Mouse (Mus musculus) G1E (cell line): ENCODE measurements around the gene Tnrc6c. TPM values are rescaled to one million over a fixed set of nuclear protein-coding genes. Genes with fewer than 3 reads are reported as not detected.

Experiments
- ATAC-seq: 2 replicates; pipeline ENCODE4 v1.8.0; 2016; ENCODE audit warnings: mild to moderate bottlenecking; ENCODE audit not compliant: insufficient number of reproducible peaks, poor library complexity, low FRiP score, severe bottlenecking; ENCODE audit errors: extremely low read depth
- DNase-seq: peaks from one replicate; pipeline ENCODE4 v3.0.0; 2012; ENCODE audit warnings: low spot score
- H3K27me3 ChIP-seq: 2 replicates; pipeline ENCODE4 v1.6.1; 2012; ENCODE audit warnings: mild to moderate bottlenecking, low read length, inconsistent platforms; ENCODE audit not compliant: insufficient read depth
- H3K36me3 ChIP-seq: replicated peaks from 2 replicates; pipeline ENCODE3; 2012; ENCODE audit warnings: mild to moderate bottlenecking, inconsistent platforms
- H3K4me1 ChIP-seq: 2 replicates; pipeline ENCODE4 v1.6.1; 2012; ENCODE audit warnings: low read depth, low read length, inconsistent platforms, mixed read lengths; ENCODE audit not compliant: insufficient read depth
- H3K4me3 ChIP-seq: 2 replicates; pipeline ENCODE4 v1.5.1; 2012; ENCODE audit warnings: low read depth, mild to moderate bottlenecking, inconsistent platforms, low read length, moderate library complexity, mixed read lengths
- H3K9me3 ChIP-seq: replicated peaks from 2 replicates; pipeline ENCODE4 v1.6.1; 2012; ENCODE audit warnings: inconsistent platforms
- CTCF ChIP-seq: IDR thresholded peaks from 2 replicates; pipeline ENCODE4 v1.5.1; 2012; ENCODE audit warnings: low read depth, low read length, inconsistent platforms, mixed read lengths
- GATA1 ChIP-seq: IDR thresholded peaks from 2 replicates; pipeline ENCODE4 v1.6.1; 2012; ENCODE audit warnings: borderline replicate concordance, low read length, inconsistent platforms, mixed read lengths
- GATA2 ChIP-seq: IDR thresholded peaks from 2 replicates; pipeline ENCODE4 v1.6.1; 2012; ENCODE audit warnings: low read depth, low read length, inconsistent platforms, borderline replicate concordance
- POLR2AphosphoS5 ChIP-seq: IDR thresholded peaks from 2 replicates; pipeline ENCODE4 v1.6.1; 2012; ENCODE audit warnings: low read depth, low read length, inconsistent platforms; ENCODE audit not compliant: insufficient replicate concordance
- TAL1 ChIP-seq: conservative IDR thresholded peaks from 2 replicates; pipeline ENCODE4 v1.6.1; 2012; ENCODE audit warnings: low read depth, low read length, inconsistent platforms, mixed read lengths
- polyA plus RNA-seq: library from polyadenylated mRNA; stranded (reverse); fragments of >175 nt; gene quantifications from 2 replicates; pipeline ENCODE4 v1.2.3, GENCODE M21; 2012
- total RNA-seq, 2 experiments: library from RNA; stranded (forward) in 1 of 2; stranded (reverse) in 1 of 2; fragments of 200-1000 nt in 1 of 2; fragments of >200 nt in 1 of 2; fragmentation: Nextera tagmentation in 1 of 2; gene quantifications; 2 replicates each; pipeline ENCODE4 v1.2.3; 2014 to 2017

Gene Tnrc6c
- total and polyA plus RNA-seq, 3 experiments = 19.2 to 47.5 (median 21.5) TPM

DNA sequence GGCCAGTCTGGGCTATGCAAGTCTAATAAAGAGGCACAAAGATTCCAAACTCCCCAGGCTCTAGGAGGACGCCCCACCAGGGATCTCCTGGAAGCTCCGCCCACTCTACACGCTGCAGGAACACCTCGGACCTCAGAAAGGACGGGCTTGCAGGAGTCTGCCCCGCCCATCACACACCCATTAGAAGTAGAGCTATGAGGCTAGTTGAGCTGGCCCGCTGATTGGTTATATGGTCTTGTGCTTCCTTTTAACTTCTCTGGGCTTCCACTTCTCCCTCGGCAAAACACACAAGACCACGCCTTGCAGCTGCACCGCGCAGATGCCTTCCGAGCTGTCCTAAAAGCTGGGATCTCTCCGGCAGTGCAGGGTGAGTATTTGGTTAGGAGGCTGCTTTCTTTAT is 43.0 kb upstream of the Tnrc6c start:
- ATAC-seq (no peak), DNase-seq (no peak)
- no peaks in the 10 kb centered on the region for H3K36me3 ChIP-seq
- H3K9me3 ChIP-seq = no peaks in the 10 kb centered on the region
- H3K27me3 ChIP-seq = peaks cover 29% of the 10 kb centered on the region
- no peak overlapping the region for H3K4me3 ChIP-seq
- TF ChIP-seq CTCF (no peak), GATA2 (no peak), GATA1 (no peak)
- peaks cover 2% of the 10 kb centered on the region for H3K4me1 ChIP-seq

DNA sequence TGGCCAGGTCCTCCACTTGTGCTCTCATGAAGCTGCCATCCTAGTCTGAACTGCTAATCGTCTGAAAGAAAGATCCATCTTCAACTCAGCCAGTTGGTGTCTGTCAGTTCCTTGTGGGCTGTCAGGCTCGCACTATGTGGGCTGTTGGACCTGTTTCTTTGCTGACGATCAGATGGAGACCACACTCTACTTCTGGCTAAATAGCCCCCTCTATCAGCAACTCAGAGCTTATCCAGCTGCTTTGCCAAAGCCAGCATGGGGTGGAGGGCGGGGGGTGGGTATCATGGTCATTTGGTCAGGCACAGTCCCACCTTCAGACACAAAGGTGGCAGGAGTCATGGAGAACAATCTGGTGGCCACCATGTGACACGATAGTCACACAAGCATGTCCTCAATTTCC is 42.2 kb upstream of the Tnrc6c start:
- DNase-seq = no peak

GRCm38 (mm10) chr11:117612885-117613284 is 41.2 kb upstream of the Tnrc6c start:
- no peak for DNase-seq
- Histone ChIP-seq H3K9me3 (no peaks in the 10 kb centered on the region), H3K27me3 (peaks cover 37% of the 10 kb centered on the region)

More for the DNA sequence above, 42.2 kb upstream of the Tnrc6c start:
- Histone ChIP-seq H3K4me3 (no peak overlapping the region), H3K9me3 (no peaks in the 10 kb centered on the region), H3K27me3 (peaks cover 31% of the 10 kb centered on the region), H3K4me1 (peaks cover 2% of the 10 kb centered on the region), H3K36me3 (no peaks in the 10 kb centered on the region)
- no peak for TF ChIP-seq POLR2AphosphoS5
- no peak for TF ChIP-seq GATA1
- no peak for TF ChIP-seq GATA2
- TF ChIP-seq CTCF = no peak
- no peak for TF ChIP-seq TAL1
- ATAC-seq = no peak

GRCm38 (mm10) chr11:117617368-117617908 is 36.7 kb upstream of the Tnrc6c start:
- Histone ChIP-seq H3K9me3 (no peaks in the 10 kb centered on the region), H3K4me1 (no peaks in the 10 kb centered on the region), H3K36me3 (no peaks in the 10 kb centered on the region), H3K27me3 (peaks cover 30% of the 10 kb centered on the region), H3K4me3 (no peak overlapping the region)
- DNase-seq = no peak
- no peak for ATAC-seq
- no peak for TF ChIP-seq CTCF
- no peak for TF ChIP-seq GATA2
- no peak for TF ChIP-seq GATA1
- TF ChIP-seq TAL1 = no peak
- TF ChIP-seq POLR2AphosphoS5 = no peak

More at GRCm38 (mm10) chr11:117612885-117613284, 41.2 kb upstream of the Tnrc6c start:
- no peak for ATAC-seq
- Histone ChIP-seq H3K36me3 (no peaks in the 10 kb centered on the region), H3K4me1 (peaks cover 2% of the 10 kb centered on the region), H3K4me3 (no peak overlapping the region)
- no peak for TF ChIP-seq TAL1
- TF ChIP-seq GATA1 = no peak
- TF ChIP-seq POLR2AphosphoS5 = no peak

DNA sequence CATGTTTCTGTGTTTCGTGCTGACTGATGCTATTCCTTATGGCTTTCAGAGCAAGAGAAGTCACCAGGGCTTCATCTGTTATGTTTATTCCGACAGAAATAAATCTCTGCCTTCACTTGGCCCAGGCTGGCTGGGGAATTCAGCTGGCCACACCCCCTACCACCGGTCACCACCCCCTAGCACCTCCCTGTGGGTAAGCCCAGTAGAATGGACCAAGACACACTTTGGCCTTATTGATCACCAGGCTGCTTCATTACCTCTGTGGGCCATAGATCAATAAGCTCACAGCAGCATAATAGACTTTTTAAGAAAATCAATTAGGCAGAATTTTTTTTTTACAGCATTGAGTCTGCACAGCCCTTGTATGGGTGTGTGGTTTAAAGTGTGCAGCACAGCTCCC is 35.9 kb upstream of the Tnrc6c start:
- Histone ChIP-seq H3K27me3 (peaks cover 26% of the 10 kb centered on the region), H3K36me3 (no peaks in the 10 kb centered on the region), H3K4me3 (no peak overlapping the region), H3K9me3 (no peaks in the 10 kb centered on the region), H3K4me1 (no peaks in the 10 kb centered on the region)
- TF ChIP-seq GATA1 = no peak
- TF ChIP-seq GATA2 = no peak
- TF ChIP-seq CTCF = no peak
- TF ChIP-seq TAL1 = no peak
- no peak for TF ChIP-seq POLR2AphosphoS5
- DNase-seq (no peak), ATAC-seq (no peak)

DNA sequence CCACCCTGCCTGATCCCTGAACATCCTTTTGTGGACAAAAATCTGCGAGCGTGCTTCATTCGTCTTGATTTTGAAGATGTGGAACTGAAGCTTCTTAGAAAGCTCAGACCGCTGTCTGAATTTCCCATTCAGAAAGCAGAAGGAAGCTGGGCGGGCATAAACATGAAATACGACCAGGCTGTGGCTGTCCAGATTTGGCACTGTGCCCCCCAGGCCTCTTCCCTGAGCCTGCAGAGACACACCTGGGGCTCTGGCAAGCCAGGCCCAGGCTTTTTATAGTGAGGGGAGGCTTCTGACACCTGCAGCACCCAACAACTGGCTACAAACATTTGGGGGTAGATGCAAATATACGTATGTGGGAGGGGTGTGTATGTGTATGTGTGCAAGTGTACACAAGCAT is 35.3 kb upstream of the Tnrc6c start:
- Histone ChIP-seq H3K36me3 (no peaks in the 10 kb centered on the region), H3K9me3 (no peaks in the 10 kb centered on the region), H3K4me1 (no peaks in the 10 kb centered on the region), H3K27me3 (peaks cover 26% of the 10 kb centered on the region), H3K4me3 (no peak overlapping the region)
- ATAC-seq (no peak), DNase-seq (no peak)
- TF ChIP-seq POLR2AphosphoS5 = no peak
- no peak for TF ChIP-seq CTCF
- TF ChIP-seq GATA2 = no peak
- TF ChIP-seq TAL1 = no peak
- no peak for TF ChIP-seq GATA1

DNA sequence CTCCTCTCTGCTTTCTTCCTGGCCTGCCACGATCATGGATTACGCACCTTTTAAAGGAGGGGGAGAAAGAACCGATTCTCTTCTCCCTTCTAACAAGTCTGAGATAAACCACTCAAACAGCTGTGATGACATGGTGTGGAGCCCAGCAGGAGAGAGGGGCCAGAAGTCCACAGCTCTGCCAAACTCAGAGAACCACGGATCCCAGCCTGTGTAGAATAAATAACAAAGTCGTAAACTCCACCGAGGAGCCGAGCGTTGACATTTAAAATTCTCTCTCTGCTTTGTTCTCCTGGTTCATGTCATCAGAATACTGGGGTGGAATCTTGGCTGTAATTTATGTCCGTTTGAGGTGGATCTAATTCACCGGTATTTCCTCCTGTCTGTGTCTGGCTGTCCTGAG is 34.5 kb upstream of the Tnrc6c start:
- ATAC-seq = no peak
- Histone ChIP-seq H3K9me3 (no peaks in the 10 kb centered on the region), H3K36me3 (no peaks in the 10 kb centered on the region), H3K27me3 (peaks cover 30% of the 10 kb centered on the region), H3K4me3 (no peak overlapping the region), H3K4me1 (no peaks in the 10 kb centered on the region)
- DNase-seq = no peak
- TF ChIP-seq POLR2AphosphoS5 (no peak), TAL1 (no peak), CTCF (no peak), GATA2 (no peak), GATA1 (no peak)
